Mouse (Mus musculus): ENCODE results near the gene Idh2.
"Not testable (repeated sequence)": the region's sequence is repeated elsewhere in the genome, so short reads cannot be mapped to it uniquely, and the experiment has no call there.

Gene Idh2

DNA sequence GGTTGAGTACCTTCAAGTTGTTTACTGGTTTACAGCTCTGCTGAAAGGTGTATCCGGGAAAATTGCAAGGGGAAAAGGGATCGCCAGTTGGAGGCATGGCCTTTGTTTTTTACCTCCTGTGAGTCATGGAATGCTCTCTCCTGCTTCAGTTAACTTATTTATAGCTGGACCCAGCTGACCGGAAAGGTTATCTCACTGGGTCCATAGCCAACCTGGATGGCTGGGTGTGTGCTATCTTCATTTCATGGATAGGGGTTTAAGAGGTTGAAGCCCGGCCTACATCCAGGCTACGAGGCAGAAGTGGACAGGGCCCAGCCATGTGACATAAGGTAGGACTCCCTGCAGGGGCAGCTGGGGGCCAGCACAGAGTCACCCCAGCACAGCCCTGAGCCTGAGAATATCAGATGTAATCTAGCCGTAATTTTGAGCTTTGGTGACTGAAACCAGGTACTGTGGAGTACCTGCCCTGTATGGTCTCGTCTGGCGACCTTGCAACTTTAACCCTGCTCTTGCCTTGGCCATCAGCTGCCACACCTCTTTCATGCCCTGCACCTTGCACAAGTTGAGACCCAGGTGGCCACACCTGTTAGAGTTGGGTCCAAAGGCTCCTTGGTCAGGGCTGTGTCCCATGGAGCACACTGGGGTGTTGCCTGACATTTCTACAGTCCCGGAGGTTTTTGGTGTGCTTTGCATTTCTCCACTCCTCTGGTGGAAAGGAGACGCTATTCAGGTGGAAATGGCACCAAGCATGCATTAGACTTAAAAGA lies 55.0 kb downstream of the Idh2 start:
- DNase-seq (ENCODE audit: low spot score), result no peak

DNA sequence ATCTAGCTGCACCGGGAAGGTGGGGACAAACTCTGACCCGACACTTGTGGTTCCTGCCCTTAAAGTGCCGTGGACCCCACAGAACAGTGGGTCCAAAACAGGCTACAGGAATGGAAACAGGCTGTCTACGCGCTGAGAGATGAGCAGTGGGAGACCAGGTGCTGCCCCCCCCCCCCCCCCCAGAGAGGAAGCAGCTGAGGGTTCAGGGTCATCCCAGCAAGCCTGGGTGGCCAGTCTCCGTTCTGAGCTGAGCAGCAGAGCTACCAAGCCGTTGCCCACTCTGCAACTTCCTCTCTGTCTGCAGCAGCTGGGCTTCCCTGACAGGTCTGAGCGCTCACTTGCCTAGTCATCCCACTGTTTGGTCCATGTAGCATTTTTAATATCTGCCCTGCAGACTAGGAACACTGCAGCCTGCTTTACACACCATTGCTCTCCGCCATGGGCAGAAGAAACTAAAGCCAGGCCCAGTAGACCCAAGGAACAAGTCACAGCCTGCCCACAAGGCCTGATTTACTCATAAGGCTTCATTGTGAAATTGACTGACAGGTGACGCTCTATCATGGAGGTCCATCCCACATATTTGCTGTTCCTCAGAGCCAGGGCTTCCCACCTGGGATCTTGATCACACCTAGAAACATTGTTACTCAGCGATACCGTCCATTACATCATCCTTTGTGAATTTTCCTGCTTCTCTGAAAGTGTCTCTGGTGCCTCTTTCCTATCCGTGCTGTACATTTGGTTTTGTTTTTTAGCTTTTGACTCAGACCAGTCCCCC lies 55.9 kb downstream of the Idh2 start:
- DNase-seq (ENCODE audit: low spot score), result no peak

DNA sequence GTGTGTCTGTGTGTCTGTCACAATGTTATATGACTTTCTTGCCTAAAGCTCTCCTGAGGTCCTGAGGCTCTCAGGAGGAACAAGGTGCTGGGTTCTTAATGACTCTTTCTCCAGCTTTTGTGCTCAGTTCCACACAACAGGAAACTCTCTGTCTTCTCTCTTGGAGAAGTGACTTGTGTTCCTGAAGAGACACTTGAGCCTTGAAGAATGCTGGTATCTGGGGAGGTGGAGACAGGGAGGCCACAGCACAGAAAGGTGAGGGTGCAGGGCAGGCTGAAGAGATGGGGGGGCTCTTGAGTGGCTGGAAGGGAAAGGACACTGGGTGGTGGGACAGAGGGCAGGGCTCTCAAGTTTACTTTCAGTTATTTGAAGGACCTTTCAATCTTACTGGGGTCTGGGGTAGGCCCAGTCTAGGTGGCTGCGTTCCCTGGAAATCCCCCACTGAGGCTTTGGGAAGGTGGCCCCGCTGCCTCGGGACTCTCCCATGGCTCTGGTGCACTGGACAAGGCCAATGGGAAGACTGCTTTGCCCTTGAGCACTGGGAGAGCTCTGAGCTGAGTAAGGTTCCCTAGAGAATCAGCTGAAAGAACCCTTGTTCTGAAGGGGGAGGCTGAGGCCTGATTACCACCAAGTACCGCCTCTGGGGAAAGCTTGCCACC lies 56.7 kb downstream of the Idh2 start:
- no peak for DNase-seq (ENCODE audit: low spot score)

- peak; percentile 69 for DNase-seq (ENCODE audit: low spot score)
Observed at GRCm38 (mm10) chr7:80057781-80058180, 57.4 kb downstream of the Idh2 start.

GRCm38 (mm10) chr7:80057002-80057691 lies 58.0 kb downstream of the Idh2 start:
- no peak for DNase-seq (ENCODE audit: low spot score)

GRCm38 (mm10) chr7:80055781-80056180 lies 59.4 kb downstream of the Idh2 start:
- DNase-seq (ENCODE audit: low spot score), result no peak

DNA sequence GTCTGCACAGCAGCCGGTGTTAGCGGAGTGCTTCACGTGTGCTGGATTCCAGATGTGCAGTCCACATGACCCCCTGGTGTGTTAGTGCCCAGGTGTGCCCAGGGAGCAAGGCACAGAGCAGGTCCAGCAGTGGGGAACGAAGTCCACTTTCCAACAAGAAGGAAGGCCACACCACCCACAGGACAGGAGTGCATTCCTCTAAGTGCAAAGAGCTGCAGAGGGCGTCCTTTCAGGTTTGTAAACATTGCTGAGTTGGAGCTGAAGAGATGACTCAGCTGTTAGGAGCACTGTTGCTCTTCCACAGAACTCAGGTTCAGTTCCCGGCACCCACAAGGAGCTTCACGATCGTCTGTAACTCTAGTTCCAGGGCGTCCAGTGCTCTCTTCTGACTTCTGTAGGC lies 62.0 kb downstream of the Idh2 start:
- DNase-seq (ENCODE audit: low spot score), result no peak

DNA sequence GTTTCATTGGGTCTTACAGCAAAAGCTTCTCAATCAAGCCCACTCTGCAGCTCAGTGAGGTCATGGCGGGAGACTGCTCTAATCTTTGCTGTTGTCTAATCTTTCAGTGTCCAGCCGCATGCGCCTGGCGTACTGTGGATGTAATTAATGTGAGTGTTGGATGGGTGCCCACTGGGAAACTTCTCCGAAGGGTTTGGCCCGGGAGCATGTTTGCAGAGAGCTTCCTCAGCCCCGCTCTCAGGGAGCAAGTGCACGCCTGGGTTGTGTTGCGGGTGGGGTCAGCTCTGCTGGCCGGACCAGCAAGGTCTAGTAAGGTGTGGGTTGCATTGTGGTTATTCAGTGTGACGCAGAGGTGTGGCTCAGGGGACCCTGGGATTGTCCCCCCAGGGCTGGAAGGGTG lies 62.9 kb downstream of the Idh2 start:
- no peak for DNase-seq (ENCODE audit: low spot score)

DNA sequence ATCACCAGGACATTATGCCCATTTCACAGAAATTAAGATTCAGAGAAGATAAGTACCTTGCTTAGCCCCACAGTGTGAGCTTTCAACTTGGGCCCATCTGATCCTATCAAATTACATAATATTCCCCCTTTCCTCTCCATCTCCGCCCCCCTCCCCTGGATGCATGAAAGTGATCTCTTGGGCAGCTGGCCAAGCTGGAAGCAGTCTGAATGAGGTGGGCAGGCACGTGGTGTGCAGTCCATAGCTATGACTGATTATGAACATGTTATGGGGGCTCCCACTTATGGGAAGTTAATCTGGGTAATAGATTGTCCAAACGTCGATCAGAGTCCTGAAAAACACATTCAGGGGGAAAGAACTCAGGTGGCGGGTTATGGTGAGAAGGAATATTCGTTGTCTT lies 63.4 kb downstream of the Idh2 start:
- DNase-seq (ENCODE audit: low spot score), result no peak

DNA sequence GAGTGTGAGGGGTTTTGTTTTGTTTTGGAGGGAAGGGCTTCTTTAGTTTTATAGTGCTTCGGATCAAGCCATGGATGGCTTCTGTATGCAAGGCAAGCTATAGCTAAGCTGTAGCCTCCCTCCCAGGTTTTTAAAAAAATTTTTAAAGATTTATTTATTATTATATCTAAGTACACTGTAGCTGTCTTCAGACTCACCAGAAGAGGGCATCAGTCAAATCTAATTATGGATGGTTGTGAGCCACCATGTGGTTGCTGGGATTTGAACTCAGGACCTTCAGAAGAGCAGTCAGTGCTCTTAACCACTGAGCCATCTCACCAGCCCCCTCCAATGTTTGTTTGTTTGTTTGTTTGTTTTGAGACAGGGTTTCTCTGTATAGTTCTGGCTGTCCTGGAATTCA lies 64.8 kb downstream of the Idh2 start:
- not testable (repeated sequence) for DNase-seq (ENCODE audit: low spot score)

- no peak for DNase-seq (ENCODE audit: low spot score)
Observed at GRCm38 (mm10) chr7:80049746-80050145, 65.4 kb downstream of the Idh2 start.

GRCm38 (mm10) chr7:80047041-80047440 lies 68.2 kb downstream of the Idh2 start:
- no peak for DNase-seq (ENCODE audit: low spot score)

Data from embryo, embryonic 10 days (tissue).